Mouse (Mus musculus) CH12.LX (cell line): ENCODE measurements around the gene Comt. TPM values are rescaled to one million over a fixed set of nuclear protein-coding genes. Genes with fewer than 3 reads are reported as not detected.

ENCODE experiments used
- DNase-seq: peaks from one replicate; pipeline ENCODE4 v3.0.0-alpha.2; 2013; ENCODE audit errors: extremely low read depth
- H3K27ac ChIP-seq: 2 replicates; pipeline ENCODE4 v1.5.1; 2012; ENCODE audit warnings: low read depth, mild to moderate bottlenecking, control low read depth, moderate library complexity; ENCODE audit not compliant: insufficient read depth
- H3K27me3 ChIP-seq: replicated peaks from 2 replicates; pipeline ENCODE3; 2012; ENCODE audit warnings: inconsistent platforms
- H3K36me3 ChIP-seq, 2 experiments: replicated peaks in 1 of 2; 2 replicates each; pipeline versions ENCODE3 to v1.6.1; 2012; ENCODE audit warnings: inconsistent platforms in 1 of 2, low read length in 1 of 2, mild to moderate bottlenecking in 1 of 2, mixed read lengths in 1 of 2, moderate library complexity in 1 of 2; ENCODE audit not compliant: control insufficient read depth in 1 of 2, insufficient read depth in 1 of 2
- H3K4me1 ChIP-seq, 2 experiments: 2 replicates each; pipeline ENCODE4 v1.6.1; 2012; ENCODE audit warnings: inconsistent platforms in 1 of 2, moderate library complexity in 1 of 2; ENCODE audit not compliant: insufficient read depth in 2 of 2, control insufficient read depth in 1 of 2
- H3K4me2 ChIP-seq: 2 replicates; pipeline ENCODE4 v1.6.1; 2012; ENCODE audit warnings: low read depth, mild to moderate bottlenecking, control low read depth; ENCODE audit not compliant: poor library complexity, insufficient read depth, severe bottlenecking
- H3K4me3 ChIP-seq, 3 experiments: fragments of 150-350 bp in 1 of 3; sonication (generic) in 1 of 3; replicated peaks in 1 of 3; 2 replicates each; pipeline versions ENCODE3 to v1.5.1; 2011 to 2012; ENCODE audit warnings: low read depth in 2 of 3, low read length in 2 of 3, mild to moderate bottlenecking in 2 of 3, moderate library complexity in 2 of 3, control low read depth in 1 of 3, improper control_type of control experiment in 1 of 3, inconsistent platforms in 1 of 3, mixed read lengths in 1 of 3; ENCODE audit not compliant: poor library complexity in 1 of 3
- H3K79me2 ChIP-seq: replicated peaks from 2 replicates; pipeline ENCODE4 v1.6.1; 2012; ENCODE audit warnings: mild to moderate bottlenecking, moderate library complexity; ENCODE audit not compliant: control insufficient read depth, poor library complexity, insufficient read depth, severe bottlenecking; ENCODE audit errors: extremely low read depth
- H3K9ac ChIP-seq: 2 replicates; pipeline ENCODE4 v1.6.1; 2012; ENCODE audit warnings: low read depth, mild to moderate bottlenecking, control low read depth, moderate library complexity; ENCODE audit not compliant: insufficient read depth
- H3K9me3 ChIP-seq: replicated peaks from 2 replicates; pipeline ENCODE3; 2012; ENCODE audit warnings: low read length, inconsistent platforms, mixed read lengths
- BHLHE40 ChIP-seq: IDR thresholded peaks from 2 replicates; pipeline ENCODE4 v1.6.1; 2011; ENCODE audit warnings: mild to moderate bottlenecking, low read depth, low read length, improper control_type of control experiment
- CHD2 ChIP-seq: IDR thresholded peaks from 2 replicates; pipeline ENCODE4 v1.6.1; 2011; ENCODE audit warnings: low read length, improper control_type of control experiment
- ELF1 ChIP-seq: IDR thresholded peaks from 2 replicates; pipeline ENCODE4 v1.6.1; 2014; ENCODE audit warnings: low read depth, mild to moderate bottlenecking, inconsistent platforms, low read length, improper control_type of control experiment
- ETS1 ChIP-seq: conservative IDR thresholded peaks from 2 replicates; pipeline ENCODE4 v1.6.1; 2012; ENCODE audit warnings: low read depth, mild to moderate bottlenecking, inconsistent platforms, low read length, improper control_type of control experiment, moderate library complexity
- HCFC1 ChIP-seq: IDR thresholded peaks from 2 replicates; pipeline ENCODE4 v1.6.1; 2012; ENCODE audit warnings: low read depth, mild to moderate bottlenecking, inconsistent platforms, low read length, improper control_type of control experiment
- IRF4 ChIP-seq: IDR thresholded peaks from 2 replicates; pipeline ENCODE4 v1.6.1; 2014; ENCODE audit warnings: low read depth, mild to moderate bottlenecking, inconsistent platforms, low read length, improper control_type of control experiment
- JUND ChIP-seq: conservative IDR thresholded peaks from 2 replicates; pipeline ENCODE4 v1.6.1; 2011; ENCODE audit warnings: low read depth, low read length, improper control_type of control experiment
- KAT2A ChIP-seq: IDR thresholded peaks from 2 replicates; pipeline ENCODE4 v1.6.1; 2012; ENCODE audit warnings: low read length, improper control_type of control experiment, inconsistent platforms; ENCODE audit not compliant: insufficient replicate concordance
- MAFK ChIP-seq: IDR thresholded peaks from 2 replicates; pipeline ENCODE4 v1.6.1; 2011; ENCODE audit warnings: low read length, improper control_type of control experiment; ENCODE audit not compliant: insufficient replicate concordance
- MAX ChIP-seq: IDR thresholded peaks from 2 replicates; pipeline ENCODE4 v1.6.1; 2011; ENCODE audit warnings: low read length, improper control_type of control experiment
- MXI1 ChIP-seq: IDR thresholded peaks from 2 replicates; pipeline ENCODE4 v1.6.1; 2011; ENCODE audit warnings: mild to moderate bottlenecking, low read depth, low read length, improper control_type of control experiment
- MYC ChIP-seq: IDR thresholded peaks from 2 replicates; pipeline ENCODE4 v1.6.1; 2011; ENCODE audit warnings: low read depth, mild to moderate bottlenecking, improper control_type of control experiment, low read length
- NELFE ChIP-seq: IDR thresholded peaks from 2 replicates; pipeline ENCODE4 v1.6.1; 2011; ENCODE audit warnings: low read depth, low read length, improper control_type of control experiment
- NRF1 ChIP-seq: IDR thresholded peaks from 2 replicates; pipeline ENCODE4 v1.6.1; 2014; ENCODE audit warnings: low read depth, mild to moderate bottlenecking, inconsistent platforms, low read length, improper control_type of control experiment, moderate library complexity
- POLR2AphosphoS2 ChIP-seq: IDR thresholded peaks from 2 replicates; pipeline ENCODE4 v1.6.1; 2011; ENCODE audit warnings: low read depth, low read length, improper control_type of control experiment
- RCOR1 ChIP-seq: conservative IDR thresholded peaks from 2 replicates; pipeline ENCODE4 v1.6.1; 2012; ENCODE audit warnings: low read depth, mild to moderate bottlenecking, inconsistent platforms, low read length, improper control_type of control experiment
- SIN3A ChIP-seq: IDR thresholded peaks from 2 replicates; pipeline ENCODE4 v1.6.1; 2012; ENCODE audit warnings: low read length, improper control_type of control experiment, inconsistent platforms
- SMC3 ChIP-seq: IDR thresholded peaks from 2 replicates; pipeline ENCODE4 v1.6.1; 2011; ENCODE audit warnings: low read depth, low read length, improper control_type of control experiment
- TCF12 ChIP-seq: IDR thresholded peaks from 2 replicates; pipeline ENCODE4 v1.6.1; 2014; ENCODE audit warnings: low read depth, mild to moderate bottlenecking, inconsistent platforms, low read length, improper control_type of control experiment
- ZC3H11A ChIP-seq: IDR thresholded peaks from 2 replicates; pipeline ENCODE4 v1.6.1; 2012; ENCODE audit warnings: low read depth, mild to moderate bottlenecking, inconsistent platforms, low read length, improper control_type of control experiment
- dilution Hi-C: fragments of 300-500 bp; cut with MboI; formaldehyde crosslinking; loops from 2 replicates; pipeline ENCODE4 v1.14.3; 2020; ENCODE audit warnings: low sequenced_read_pairs; ENCODE audit not compliant: extremely low pct_unique_long_range_greater_than_20kb, extremely low pct_ligation_motif_present
- in situ Hi-C: fragments of 300-500 bp; cut with MboI; formaldehyde crosslinking; loops from 3 replicates; pipeline ENCODE4 v1.14.3; 2019; ENCODE audit warnings: low sequenced_read_pairs, low pct_ligation_motif_present, low pct_unique_long_range_greater_than_20kb, mixed read lengths
- polyA plus RNA-seq: library from polyadenylated mRNA; unstranded; fragments of >175 nt; gene quantifications from 2 replicates; pipeline ENCODE4 v1.2.1, GENCODE M21; 2012; ENCODE audit warnings: low read depth; ENCODE audit not compliant: insufficient read length
- total RNA-seq, 2 experiments: library from RNA; depleted of rRNA; stranded (reverse); fragments of 300-350 nt in 1 of 2; fragments of >200 nt in 1 of 2; gene quantifications; 2 replicates each; pipeline ENCODE4 v1.2.3; 2012 to 2014

Comt gene
- total and polyA plus RNA-seq, 3 experiments, result 74.0 to 91.6 (median 84.8) TPM

DNA sequence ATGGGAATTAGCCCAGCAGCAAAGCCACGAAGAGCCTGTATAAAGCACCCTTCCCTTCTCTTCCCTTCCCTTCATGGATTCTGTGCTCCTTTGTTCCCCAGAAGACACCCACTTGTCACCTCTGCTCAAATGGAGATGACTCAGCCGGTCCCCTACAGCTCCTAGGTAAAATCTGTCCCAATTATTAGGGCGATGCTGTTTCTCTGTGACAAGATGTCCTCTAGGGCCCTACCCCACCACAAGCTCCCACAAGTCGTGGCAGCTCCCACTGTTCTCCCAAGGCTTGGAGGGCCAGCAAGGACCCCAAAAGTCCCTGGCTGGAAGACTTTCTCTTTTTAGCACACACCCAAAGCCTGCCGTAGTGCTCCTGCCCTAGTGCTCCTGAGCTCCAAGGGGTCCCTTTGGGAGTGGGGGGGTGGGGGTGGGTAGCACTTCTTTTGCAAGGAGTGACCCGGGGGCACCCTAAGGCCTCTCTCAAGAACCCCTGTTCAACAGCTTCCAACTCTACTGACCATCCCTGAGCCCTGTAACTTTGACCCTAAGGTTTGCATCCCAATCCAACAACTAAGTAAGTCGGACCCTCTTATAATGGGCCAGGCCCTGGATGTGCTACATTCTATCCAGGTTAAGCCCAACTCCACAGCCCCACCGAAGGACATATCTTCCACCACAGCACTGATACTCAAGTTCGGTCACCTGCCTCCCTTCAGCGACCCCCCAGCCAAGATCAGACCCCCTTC, 1.0 kb downstream of the Comt start:
- Histone ChIP-seq H3K36me3 (peaks cover 3 to 55% of the 10 kb centered on the region in 2 experiments), H3K79me2 (peaks cover 6% of the 10 kb centered on the region), H3K9me3 (no peaks in the 10 kb centered on the region), H3K27ac (peak overlapping the region; percentile 57; the same call in 1 of the 2 replicates), H3K4me3 (peak overlapping the region; percentile 78 to 96 (median 96)), H3K9ac (peak overlapping the region; percentile 84), H3K4me2 (peak overlapping the region; percentile 82), H3K4me1 (peaks cover 16 to 48% of the 10 kb centered on the region in 2 experiments), H3K27me3 (no peaks in the 10 kb centered on the region)
- TF ChIP-seq NRF1 (0 out of 2 replicates have a peak, but pooled peaks have one; percentile 13), CHD2 (no peak)
- DNase-seq, result peak; percentile 33
- dilution Hi-C loops (no loop called here), in situ Hi-C loops (no loop called here)

DNA sequence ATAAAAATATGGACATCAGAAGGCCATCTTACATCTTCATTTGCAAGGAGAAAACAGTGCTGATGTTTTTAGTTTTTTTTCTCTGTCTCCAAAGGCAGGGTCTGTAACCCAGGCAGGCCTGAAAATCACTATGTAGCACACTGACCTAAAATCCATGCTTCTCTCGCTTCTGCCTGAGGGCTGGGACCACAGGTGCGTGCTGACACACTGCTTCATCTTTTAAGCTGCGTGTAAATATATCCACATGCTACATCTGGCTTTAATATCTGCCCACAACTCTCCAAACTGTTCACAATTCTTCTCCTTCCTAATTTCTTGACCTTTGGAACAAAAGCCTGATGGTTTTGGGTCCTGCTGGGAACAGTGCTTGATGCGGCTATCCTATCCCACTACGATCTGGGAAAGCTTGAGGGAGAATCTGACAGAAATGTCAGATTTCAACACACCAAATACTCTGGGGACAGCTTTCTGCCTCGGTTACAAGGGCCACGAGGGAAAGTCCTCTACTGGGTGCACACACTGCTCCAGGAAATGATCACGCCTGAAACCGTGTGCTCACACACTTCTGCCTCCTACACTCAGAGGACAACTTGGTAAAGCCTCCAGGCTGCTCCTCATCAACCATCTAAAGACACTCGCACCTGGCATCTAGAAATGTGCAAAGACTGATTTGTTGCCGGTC, 2.1 kb downstream of the Comt start:
- H3K79me2 ChIP-seq, result peaks cover 6% of the 10 kb centered on the region
- TF ChIP-seq KAT2A (no peak), NRF1 (no peak), ETS1 (peak; percentile 29; the same call in 1 of the 2 replicates), HCFC1 (0 out of 2 replicates have a peak, but pooled peaks have one; percentile 13), NELFE (0 out of 2 replicates have a peak, but pooled peaks have one; percentile 25), POLR2AphosphoS2 (no peak), RCOR1 (no peak), TCF12 (peak; percentile 30; the same call in 1 of the 2 replicates), MXI1 (peak; percentile 72; the same call in 1 of the 2 replicates), MAFK (no peak), IRF4 (0 out of 2 replicates have a peak, but pooled peaks have one; percentile 12), JUND (no peak), ELF1 (peak; percentile 33; the same call in 1 of the 2 replicates), MYC (peak; percentile 83), BHLHE40 (peak; percentile 74), SIN3A (0 out of 2 replicates have a peak, but pooled peaks have one; percentile 16), MAX (peak; percentile 81), SMC3 (no peak), ZC3H11A (no peak)
- H3K9ac ChIP-seq, result peak overlapping the region; percentile 84
- in situ Hi-C loops (no loop called here), dilution Hi-C loops (no loop called here)
- peak; percentile 61 for DNase-seq
- no peaks in the 10 kb centered on the region for H3K27me3 ChIP-seq
- peak overlapping the region; percentile 82 for H3K4me2 ChIP-seq
- H3K27ac ChIP-seq, result no peak overlapping the region
- peak overlapping the region; percentile 14 to 78 (median 23) for H3K4me3 ChIP-seq
- peaks cover 16 to 57% of the 10 kb centered on the region in 2 experiments for H3K4me1 ChIP-seq
- peaks cover 3 to 53% of the 10 kb centered on the region in 2 experiments for H3K36me3 ChIP-seq
- no peaks in the 10 kb centered on the region for H3K9me3 ChIP-seq
